Mouse (Mus musculus) E14TG2a.4 (cell line): Measurements from ENCODE around the gene Gm21961.

ENCODE experiments used
- CTCF ChIP-seq: conservative IDR thresholded peaks from 2 replicates; pipeline ENCODE4 v1.5.1; 2014; ENCODE audit warnings: low read length
- NANOG ChIP-seq: IDR thresholded peaks from 2 replicates; pipeline ENCODE4 v1.6.1; 2014; ENCODE audit warnings: borderline replicate concordance, low read length, mixed read lengths

GRCm38 (mm10) chr15:64979976-64980375 lies 34.7 kb downstream of the Gm21961 start:
- no peak for TF ChIP-seq CTCF
- no peak for TF ChIP-seq NANOG
